Mouse (Mus musculus) erythroblast, embryonic 14.5 days (primary cell): ENCODE results near the gene Plxnb1. TPM values are rescaled to one million over a fixed set of nuclear protein-coding genes. Genes with fewer than 3 reads are reported as not detected.

Source experiments
- H3K27me3 ChIP-seq: 2 replicates; pipeline ENCODE4 v1.6.1; 2012; ENCODE audit warnings: inconsistent platforms; ENCODE audit not compliant: control insufficient read depth
- H3K36me3 ChIP-seq: 2 replicates; pipeline ENCODE4 v1.6.1; 2012; ENCODE audit warnings: mild to moderate bottlenecking, inconsistent platforms; ENCODE audit not compliant: control insufficient read depth
- H3K4me1 ChIP-seq: 2 replicates; pipeline ENCODE4 v1.6.1; 2012; ENCODE audit warnings: inconsistent platforms; ENCODE audit not compliant: control insufficient read depth
- H3K4me3 ChIP-seq: replicated peaks from 2 replicates; pipeline ENCODE3; 2012; ENCODE audit warnings: moderate library complexity, mild to moderate bottlenecking, inconsistent platforms
- H3K9me3 ChIP-seq: 2 replicates; pipeline ENCODE4 v1.6.1; 2012; ENCODE audit warnings: low read length, inconsistent platforms, mixed read lengths; ENCODE audit not compliant: control insufficient read depth
- GATA1 ChIP-seq: IDR thresholded peaks from 2 replicates; pipeline ENCODE4 v1.6.1; 2012; ENCODE audit warnings: low read length, inconsistent platforms, mixed read lengths
- TAL1 ChIP-seq: IDR thresholded peaks from 3 replicates; pipeline ENCODE4 v1.6.1; 2012; ENCODE audit warnings: low read length, inconsistent platforms, mixed read lengths
- polyA plus RNA-seq: library from polyadenylated mRNA; stranded (reverse); fragments of >175 nt; gene quantifications from 2 replicates; pipeline ENCODE4 v1.2.3, GENCODE M21; 2012

The Plxnb1 gene
- polyA plus RNA-seq, 1 experiment: under 0.01 TPM

- Histone ChIP-seq H3K4me1 (no peaks in the 10 kb centered on the region), H3K9me3 (no peaks in the 10 kb centered on the region), H3K4me3 (no peak overlapping the region), H3K27me3 (no peaks in the 10 kb centered on the region), H3K36me3 (peaks cover 31% of the 10 kb centered on the region; the same call in 1 of the 2 replicates)
- no peak for TF ChIP-seq GATA1
- no peak for TF ChIP-seq TAL1
Measured at GRCm38 (mm10) chr9:109105648-109106047, 10.5 kb downstream of the Plxnb1 start.

GRCm38 (mm10) chr9:109107341-109107740 is 12.2 kb downstream of the Plxnb1 start:
- H3K4me1 ChIP-seq: no peaks in the 10 kb centered on the region
- no peak for TF ChIP-seq GATA1
- TF ChIP-seq TAL1: no peak
- no peaks in the 10 kb centered on the region for H3K27me3 ChIP-seq
- no peak overlapping the region for H3K4me3 ChIP-seq
- peaks cover 29% of the 10 kb centered on the region; the same call in 1 of the 2 replicates for H3K36me3 ChIP-seq
- H3K9me3 ChIP-seq: no peaks in the 10 kb centered on the region

GRCm38 (mm10) chr9:109110240-109110639 is 15.1 kb downstream of the Plxnb1 start:
- no peaks in the 10 kb centered on the region for H3K27me3 ChIP-seq
- H3K4me3 ChIP-seq: no peak overlapping the region
- no peaks in the 10 kb centered on the region for H3K9me3 ChIP-seq
- no peaks in the 10 kb centered on the region for H3K4me1 ChIP-seq
- peaks cover 38% of the 10 kb centered on the region; the same call in 1 of the 2 replicates for H3K36me3 ChIP-seq
- TF ChIP-seq TAL1 (no peak), GATA1 (no peak)

- no peak for TF ChIP-seq TAL1
- TF ChIP-seq GATA1: no peak
- Histone ChIP-seq H3K36me3 (peaks cover 37% of the 10 kb centered on the region; the same call in 1 of the 2 replicates), H3K9me3 (no peaks in the 10 kb centered on the region), H3K27me3 (no peaks in the 10 kb centered on the region), H3K4me1 (no peaks in the 10 kb centered on the region), H3K4me3 (no peak overlapping the region)
Measured at GRCm38 (mm10) chr9:109111101-109111500, 15.9 kb downstream of the Plxnb1 start.

- H3K27me3 ChIP-seq: no peaks in the 10 kb centered on the region
Measured at GRCm38 (mm10) chr9:109111591-109111990, 16.4 kb downstream of the Plxnb1 start.

GRCm38 (mm10) chr9:109113331-109113730 is 18.1 kb downstream of the Plxnb1 start:
- no peaks in the 10 kb centered on the region for H3K4me1 ChIP-seq
- TF ChIP-seq GATA1 (no peak), TAL1 (no peak)
- H3K9me3 ChIP-seq: no peaks in the 10 kb centered on the region
- no peaks in the 10 kb centered on the region for H3K27me3 ChIP-seq
- no peak overlapping the region for H3K4me3 ChIP-seq
- H3K36me3 ChIP-seq: peaks cover 33% of the 10 kb centered on the region; the same call in 1 of the 2 replicates

More at GRCm38 (mm10) chr9:109111591-109111990, 16.4 kb downstream of the Plxnb1 start:
- no peak for TF ChIP-seq TAL1
- TF ChIP-seq GATA1: no peak
- Histone ChIP-seq H3K4me3 (no peak overlapping the region), H3K9me3 (no peaks in the 10 kb centered on the region), H3K4me1 (no peaks in the 10 kb centered on the region), H3K36me3 (peaks cover 32% of the 10 kb centered on the region; the same call in 1 of the 2 replicates)

GRCm38 (mm10) chr9:109114276-109114675 is 19.1 kb downstream of the Plxnb1 start:
- Histone ChIP-seq H3K27me3 (no peaks in the 10 kb centered on the region), H3K36me3 (peaks cover 31% of the 10 kb centered on the region; the same call in 1 of the 2 replicates), H3K4me1 (no peaks in the 10 kb centered on the region), H3K4me3 (no peak overlapping the region), H3K9me3 (no peaks in the 10 kb centered on the region)
- no peak for TF ChIP-seq GATA1

GRCm38 (mm10) chr9:109114871-109115270 is 19.7 kb downstream of the Plxnb1 start:
- peaks cover 27% of the 10 kb centered on the region; the same call in 1 of the 2 replicates for H3K36me3 ChIP-seq
- TF ChIP-seq TAL1 (no peak), GATA1 (no peak)
- H3K4me1 ChIP-seq: no peaks in the 10 kb centered on the region

GRCm38 (mm10) chr9:109116205-109116604 is 21.0 kb downstream of the Plxnb1 start:
- no peak overlapping the region for H3K4me3 ChIP-seq
- TF ChIP-seq TAL1: no peak
- TF ChIP-seq GATA1: no peak
- H3K4me1 ChIP-seq: no peaks in the 10 kb centered on the region
- H3K9me3 ChIP-seq: no peaks in the 10 kb centered on the region
- H3K27me3 ChIP-seq: no peaks in the 10 kb centered on the region
- H3K36me3 ChIP-seq: peaks cover 21% of the 10 kb centered on the region; the same call in 1 of the 2 replicates

More at GRCm38 (mm10) chr9:109114871-109115270, 19.7 kb downstream of the Plxnb1 start:
- Histone ChIP-seq H3K9me3 (no peaks in the 10 kb centered on the region), H3K4me3 (no peak overlapping the region), H3K27me3 (no peaks in the 10 kb centered on the region)

- H3K9me3 ChIP-seq: no peaks in the 10 kb centered on the region
- no peaks in the 10 kb centered on the region for H3K27me3 ChIP-seq
- no peak overlapping the region for H3K4me3 ChIP-seq
- TF ChIP-seq TAL1 (no peak), GATA1 (no peak)
- no peaks in the 10 kb centered on the region for H3K4me1 ChIP-seq
- peaks cover 19% of the 10 kb centered on the region; the same call in 1 of the 2 replicates for H3K36me3 ChIP-seq
Measured at GRCm38 (mm10) chr9:109118106-109118505, 22.9 kb downstream of the Plxnb1 start.
